Mouse (Mus musculus) megakaryocyte, embryonic 14.5 days (primary cell): ENCODE results near the gene Gpr156.

Experiments used
- FLI1 ChIP-seq: IDR thresholded peaks from 2 replicates; pipeline ENCODE4 v1.6.1; 2012; ENCODE audit warnings: low read length, inconsistent platforms, mixed read lengths
- GATA1 ChIP-seq: IDR thresholded peaks from 3 replicates; pipeline ENCODE4 v1.6.1; 2012; ENCODE audit warnings: mixed read lengths, low read length, inconsistent platforms, borderline replicate concordance

GRCm38 (mm10) chr16:38002485-38002884 lies 86.2 kb downstream of the Gpr156 start:
- no peak for TF ChIP-seq FLI1
- TF ChIP-seq GATA1: no peak
